Mouse (Mus musculus) bone marrow macrophage, adult 2 months (primary cell): ENCODE results near the gene H6pd. TPM values are rescaled to one million over a fixed set of nuclear protein-coding genes. Genes with fewer than 3 reads are reported as not detected.

Source experiments
- H3K27ac ChIP-seq: 2 replicates; pipeline ENCODE4 v1.5.1; 2012; ENCODE audit warnings: low read depth, low read length; ENCODE audit not compliant: insufficient read depth
- H3K4me1 ChIP-seq: 2 replicates; pipeline ENCODE4 v1.6.1; 2012; ENCODE audit warnings: low read length; ENCODE audit not compliant: control insufficient read depth, insufficient read depth
- H3K4me3 ChIP-seq: 2 replicates; pipeline ENCODE4 v1.5.1; 2012; ENCODE audit warnings: mild to moderate bottlenecking, low read length, moderate library complexity; ENCODE audit not compliant: insufficient read depth
- CTCF ChIP-seq: IDR thresholded peaks from 2 replicates; pipeline ENCODE4 v1.5.1; 2012; ENCODE audit warnings: low read depth, mild to moderate bottlenecking, low read length, moderate library complexity
- POLR2A ChIP-seq: IDR thresholded peaks from 2 replicates; pipeline ENCODE4 v1.6.1; 2012; ENCODE audit warnings: mild to moderate bottlenecking, low read depth, low read length, borderline replicate concordance
- polyA plus RNA-seq: library from polyadenylated mRNA; stranded (reverse); fragments of >200 nt; gene quantifications from 2 replicates; pipeline ENCODE4 v1.2.4, GENCODE M21; 2012; ENCODE audit not compliant: missing spikeins, insufficient read depth, insufficient read length

H6pd gene
- 35.4 and 41.1 TPM in 2 replicates for polyA plus RNA-seq

DNA sequence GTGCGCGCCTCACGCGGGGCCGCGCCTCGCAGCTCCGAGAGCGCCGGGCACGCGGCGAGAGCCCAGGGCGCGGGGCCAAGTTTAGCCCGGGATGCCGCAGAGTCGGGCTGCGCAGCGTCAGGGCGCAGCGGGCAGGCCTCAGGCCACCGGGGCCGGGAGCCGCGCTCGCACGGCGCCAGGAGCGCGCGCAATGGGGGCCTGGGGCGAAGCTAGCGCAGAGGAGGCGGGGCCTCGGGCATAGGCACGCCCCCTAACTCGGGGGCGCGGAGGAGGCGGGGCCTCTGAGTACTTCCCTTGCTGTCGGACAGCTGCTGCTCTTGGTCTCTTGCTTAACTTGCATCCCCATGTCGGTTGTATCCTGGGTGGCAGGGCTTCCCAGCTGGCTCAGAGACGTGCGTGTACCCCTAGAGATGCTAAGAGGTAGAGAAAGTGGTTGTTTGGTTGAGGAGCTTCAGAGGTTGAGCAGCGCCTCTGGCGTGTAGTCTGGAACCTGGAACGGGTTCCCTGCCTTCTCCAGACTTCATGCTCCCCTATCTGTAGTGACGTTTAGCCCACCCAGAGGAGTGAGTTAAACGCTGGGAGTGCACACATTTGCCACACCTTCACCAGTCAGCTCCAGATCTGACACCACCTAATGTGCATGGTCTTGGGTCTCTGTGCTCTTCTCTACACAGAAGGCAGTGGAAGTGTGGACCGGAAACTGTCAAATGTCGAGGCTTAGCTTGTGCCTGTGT lies at the start of gene H6pd:
Gene H6pd (minus strand): TSS at position 171 of the 734 bp plus-strand sequence.
- no peak for TF ChIP-seq CTCF
- 0 out of 2 replicates have a peak, but pooled peaks have one; percentile 77 for TF ChIP-seq POLR2A
- peaks cover 49% of the 10 kb centered on the region for H3K4me1 ChIP-seq
- peak within 1 kb of the TSS; percentile 79 for H3K27ac ChIP-seq
- peak within 1 kb of the TSS; percentile 70 for H3K4me3 ChIP-seq

DNA sequence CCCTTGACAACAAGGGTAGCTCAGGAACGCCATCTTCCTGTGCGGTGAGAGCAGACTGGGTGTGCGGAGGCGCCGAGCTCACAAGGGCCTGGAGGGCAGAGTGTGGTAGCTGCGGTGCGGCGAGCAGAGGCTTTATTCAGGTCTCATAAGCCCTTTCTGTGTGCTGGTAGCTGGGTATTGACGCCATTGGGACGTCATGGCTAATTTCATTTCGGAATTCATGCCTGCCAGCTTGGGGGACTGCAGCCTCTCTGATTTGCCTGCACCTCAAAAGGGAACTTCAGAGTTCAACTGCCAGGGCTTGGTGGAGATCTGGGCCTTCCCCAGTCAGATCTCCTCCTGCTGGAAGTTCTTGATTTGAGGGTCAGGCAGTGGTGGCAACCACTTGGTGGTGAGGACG lies 48.9 kb upstream of the H6pd start:
- H3K4me1 ChIP-seq, result peaks cover 44% of the 10 kb centered on the region

DNA sequence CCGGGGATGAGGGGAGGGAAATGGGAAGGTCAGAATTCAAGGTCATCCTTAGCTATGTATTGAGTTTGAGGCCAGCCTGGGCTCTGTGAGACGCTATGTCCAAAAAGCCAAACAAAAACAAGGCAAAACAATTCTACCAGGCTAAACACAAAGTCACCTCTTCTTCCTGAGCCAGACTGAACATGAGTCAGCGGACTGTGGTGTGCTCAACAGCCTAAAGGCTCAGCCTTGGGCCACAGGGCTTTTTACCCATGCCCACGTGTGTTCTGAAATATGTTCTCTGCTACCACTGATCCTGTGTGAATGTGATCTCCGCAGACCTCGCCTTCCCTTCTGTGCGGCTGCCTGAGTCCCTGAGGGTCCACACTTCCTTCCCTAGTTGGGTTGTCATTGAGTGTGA lies 47.3 kb upstream of the H6pd start:
- Histone ChIP-seq H3K27ac (no peak overlapping the region), H3K4me3 (no peak overlapping the region), H3K4me1 (peaks cover 40% of the 10 kb centered on the region)
- TF ChIP-seq CTCF (no peak), POLR2A (no peak)

More for the DNA sequence above, 48.9 kb upstream of the H6pd start:
- TF ChIP-seq CTCF, result no peak
- no peak for TF ChIP-seq POLR2A
- H3K27ac ChIP-seq, result no peak overlapping the region
- no peak overlapping the region for H3K4me3 ChIP-seq

DNA sequence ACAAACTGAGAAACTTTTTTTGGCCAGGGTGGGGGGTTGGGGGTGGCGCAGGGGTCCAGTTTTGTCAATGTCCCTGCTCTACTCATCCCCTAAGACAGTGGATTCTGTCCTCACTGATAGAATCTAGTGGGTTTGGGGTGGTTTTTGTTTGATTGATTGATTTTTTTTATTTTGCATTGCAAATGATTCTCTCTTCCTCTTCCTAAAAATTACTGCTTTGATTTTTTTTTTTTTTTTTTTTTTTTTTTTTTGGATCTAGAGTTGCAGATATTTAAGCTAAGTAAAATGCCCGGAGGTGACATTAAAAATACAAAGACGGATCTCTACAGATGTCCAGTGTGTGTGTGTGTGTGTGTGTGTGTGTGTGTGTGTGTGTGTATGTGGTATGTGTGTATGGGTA lies 43.6 kb upstream of the H6pd start:
- no peak overlapping the region for H3K4me3 ChIP-seq
- H3K4me1 ChIP-seq, result peaks cover 35% of the 10 kb centered on the region
- H3K27ac ChIP-seq, result no peak overlapping the region
- TF ChIP-seq POLR2A (no peak), CTCF (no peak)

DNA sequence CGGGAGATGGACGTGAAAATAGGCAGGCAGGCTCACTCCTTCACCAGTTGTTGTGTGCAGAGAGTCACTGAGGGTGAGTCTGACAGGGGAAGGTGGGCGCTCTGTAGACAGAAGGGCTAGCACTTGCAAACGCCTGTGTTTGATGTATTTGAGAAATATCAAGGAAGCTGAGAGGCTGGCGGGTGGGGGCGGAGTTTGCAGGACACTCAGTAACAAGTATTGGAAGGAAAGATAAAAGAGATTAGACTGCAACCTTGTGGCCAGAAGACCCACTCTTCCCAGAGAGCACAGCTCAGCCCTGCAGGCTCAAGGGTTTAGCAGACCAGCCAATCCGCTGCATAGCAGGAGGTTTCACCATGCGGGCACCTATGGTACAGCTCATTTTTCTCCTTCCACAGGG lies 42.7 kb upstream of the H6pd start:
- Histone ChIP-seq H3K4me3 (no peak overlapping the region), H3K4me1 (peaks cover 35% of the 10 kb centered on the region), H3K27ac (no peak overlapping the region)
- TF ChIP-seq CTCF (no peak), POLR2A (no peak)

DNA sequence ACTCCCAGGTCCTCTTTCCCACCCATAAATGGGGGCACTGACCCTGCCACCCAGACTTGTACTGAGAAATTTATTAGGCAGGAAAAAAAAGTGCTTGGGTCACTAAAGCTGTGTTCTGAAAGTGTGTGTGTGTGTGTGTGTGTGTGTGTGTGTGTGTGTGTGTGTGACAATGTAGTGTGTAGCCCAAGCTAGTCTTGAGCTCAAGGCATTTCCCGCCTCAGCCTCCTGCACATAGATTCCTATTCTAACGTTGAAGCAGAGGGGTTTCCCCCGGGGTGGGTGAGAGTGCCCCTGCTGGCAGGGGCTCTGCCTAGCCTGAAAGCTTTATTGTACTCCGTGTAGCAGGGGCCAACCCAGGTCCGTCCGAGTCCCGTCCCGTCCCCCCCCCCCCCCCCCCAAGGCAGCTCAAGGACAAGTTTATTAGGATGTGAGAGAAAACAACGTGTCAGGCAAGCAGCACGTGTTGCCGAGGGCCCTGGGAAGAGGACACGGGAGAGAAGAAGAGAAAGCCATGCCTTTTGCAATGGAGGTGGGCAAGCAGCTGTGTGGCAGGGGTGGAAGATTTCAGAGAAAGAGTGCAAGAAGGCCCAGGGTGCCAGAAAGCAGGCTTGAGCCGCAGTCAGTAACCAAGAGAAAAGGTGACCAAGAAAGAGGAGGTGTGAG lies 40.9 kb upstream of the H6pd start:
- TF ChIP-seq POLR2A (no peak), CTCF (no peak)
- Histone ChIP-seq H3K4me3 (peak overlapping the region; percentile 74), H3K4me1 (peaks cover 35% of the 10 kb centered on the region), H3K27ac (peak overlapping the region; percentile 66)

DNA sequence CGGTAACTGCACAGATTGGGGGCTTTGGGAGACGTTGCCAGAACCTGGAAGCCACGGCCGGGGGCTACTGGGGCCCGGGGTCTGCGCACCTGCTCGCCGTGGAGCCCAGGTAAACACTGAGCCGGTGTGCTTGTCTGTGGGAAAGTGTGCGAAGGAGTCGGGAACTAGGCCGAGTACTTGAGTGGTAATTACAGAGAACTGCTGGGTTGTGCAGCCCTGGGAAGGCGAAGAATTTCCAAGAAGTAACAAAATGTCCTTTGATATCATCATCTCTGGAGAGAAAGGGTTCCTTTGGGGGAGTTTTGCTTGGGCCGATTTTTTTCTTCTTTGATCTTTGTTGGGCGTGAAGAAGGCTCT lies 40.3 kb upstream of the H6pd start:
- TF ChIP-seq CTCF, result no peak
- no peak for TF ChIP-seq POLR2A
- Histone ChIP-seq H3K4me1 (peaks cover 35% of the 10 kb centered on the region), H3K27ac (peak overlapping the region; percentile 66), H3K4me3 (peak overlapping the region; percentile 74)

DNA sequence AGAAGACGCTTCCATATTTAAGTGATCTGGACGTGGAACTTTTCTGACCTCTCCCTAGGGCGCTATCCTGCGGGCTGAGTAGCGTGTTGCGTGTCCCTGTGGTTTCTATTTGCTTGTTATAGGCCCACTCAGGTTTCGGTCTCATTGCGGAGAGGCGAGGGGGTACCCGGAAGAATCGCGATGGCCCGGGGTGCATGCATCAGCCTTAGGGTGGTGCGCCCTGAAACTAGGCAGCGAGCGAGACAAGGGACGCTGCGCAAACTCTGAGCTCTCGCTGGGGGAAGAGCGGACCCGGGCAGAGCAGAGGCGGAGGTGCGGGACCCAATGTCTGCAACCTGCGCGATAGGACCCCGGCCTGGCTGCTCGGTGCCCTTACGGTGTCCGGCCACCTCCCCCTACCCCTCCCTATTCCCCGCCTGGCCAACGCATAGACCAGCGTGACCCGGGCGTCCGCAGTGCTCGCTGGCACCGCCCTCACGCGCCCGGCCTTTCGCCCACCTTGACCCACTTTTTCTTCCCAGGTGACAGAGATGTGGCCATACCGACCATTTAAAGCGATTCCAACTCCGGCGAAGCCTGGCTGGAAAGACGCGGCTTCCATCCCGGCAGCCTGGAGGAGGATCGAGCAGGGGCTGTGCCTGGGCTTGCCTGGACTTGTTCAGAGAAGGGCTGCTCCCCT lies 39.8 kb upstream of the H6pd start:
- no peak for TF ChIP-seq POLR2A
- Histone ChIP-seq H3K27ac (peak overlapping the region; percentile 66), H3K4me3 (peak overlapping the region; percentile 74), H3K4me1 (peaks cover 34% of the 10 kb centered on the region)

DNA sequence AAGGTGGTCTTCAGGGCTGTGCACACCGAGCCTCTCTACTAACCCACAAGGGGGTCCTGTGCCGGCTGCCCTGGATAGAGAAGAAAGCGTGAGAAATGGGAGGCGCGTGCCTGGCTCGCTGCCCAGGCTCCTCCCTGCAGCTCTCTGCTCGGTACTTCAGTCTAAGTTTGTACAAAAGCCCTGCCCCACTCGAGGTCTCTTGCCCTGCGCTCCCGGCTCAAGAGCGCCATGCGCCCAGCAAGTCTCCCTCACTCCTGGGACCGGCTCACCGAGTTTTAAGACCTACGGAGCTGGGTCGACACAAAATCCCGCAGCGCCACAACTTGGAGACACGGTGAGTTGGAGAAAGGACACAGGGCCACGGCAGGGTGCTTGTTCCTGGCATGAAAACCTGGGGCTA lies 39.2 kb upstream of the H6pd start:
- Histone ChIP-seq H3K4me1 (peaks cover 29% of the 10 kb centered on the region), H3K4me3 (peak overlapping the region; percentile 74), H3K27ac (peak overlapping the region; percentile 66)
- TF ChIP-seq POLR2A (no peak), CTCF (no peak)

DNA sequence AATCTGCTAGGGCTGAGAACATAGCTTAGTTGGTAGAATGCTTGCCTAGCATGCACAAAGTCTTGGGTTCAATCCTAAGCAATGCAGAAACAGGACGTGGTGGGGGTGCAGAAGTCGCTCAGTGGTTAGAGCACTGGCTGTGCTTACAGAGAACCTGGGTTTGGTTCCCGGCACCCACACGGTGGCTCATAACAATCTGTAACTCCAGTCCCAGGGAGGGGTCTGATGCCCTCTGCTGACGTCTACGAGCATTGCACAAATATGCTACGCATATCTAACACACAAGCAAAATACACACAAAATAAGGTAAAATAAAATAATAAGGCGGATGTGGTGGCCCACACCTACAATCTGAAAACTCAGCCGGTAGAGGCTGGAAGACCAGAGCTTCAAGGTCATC lies 34.8 kb upstream of the H6pd start:
- Histone ChIP-seq H3K4me3 (no peak overlapping the region), H3K4me1 (peaks cover 5% of the 10 kb centered on the region), H3K27ac (no peak overlapping the region)
- TF ChIP-seq CTCF (no peak), POLR2A (no peak)
